Mouse (Mus musculus): ENCODE measurements at regions not wholly inside any gene's neighbourhood (a gene's known extent, or its start where the extent isn't known, plus 50 kb on each side); places are given as distances from the start of the nearest gene placed in this dataset.

DNA sequence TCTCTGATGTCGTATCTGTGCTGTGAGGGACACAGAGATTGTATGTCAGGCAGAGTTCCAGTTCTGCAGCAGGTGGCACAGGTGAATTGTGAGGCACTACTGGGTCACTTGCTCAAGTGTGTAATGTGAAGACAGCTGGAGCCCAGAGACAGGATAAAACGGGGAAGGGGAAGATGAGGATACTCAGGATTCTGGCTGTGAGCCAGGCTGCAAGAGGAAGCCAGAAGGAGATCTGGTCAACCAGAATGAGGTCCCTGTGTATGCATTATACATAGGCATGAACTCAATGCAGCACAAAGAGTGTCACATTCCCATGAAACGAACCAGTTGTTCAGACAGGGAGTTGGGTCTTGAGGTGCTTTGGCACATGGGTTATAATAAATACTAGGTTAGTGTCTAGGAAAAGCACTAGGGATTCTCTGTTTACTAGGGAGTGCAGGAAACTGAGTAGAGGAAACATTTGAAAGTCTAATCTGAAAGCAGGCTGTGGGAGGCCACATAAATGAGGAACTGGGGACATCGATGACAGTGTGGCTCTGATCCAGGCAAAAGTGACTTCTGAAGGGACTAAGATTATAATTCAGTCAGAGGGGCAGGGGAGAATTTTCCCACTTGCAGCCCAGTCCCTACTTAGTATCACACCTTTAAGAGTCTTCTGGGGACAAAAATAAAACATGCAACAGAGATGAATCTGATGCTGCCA is 109.9 kb upstream of the Rxfp2 start:
- no peak for DNase-seq (ENCODE audit: low spot score)

- peak; percentile 47 for DNase-seq (ENCODE audit: low spot score)
Observed at GRCm38 (mm10) chr5:149909108-149909739, 109.3 kb upstream of the Rxfp2 start.

DNA sequence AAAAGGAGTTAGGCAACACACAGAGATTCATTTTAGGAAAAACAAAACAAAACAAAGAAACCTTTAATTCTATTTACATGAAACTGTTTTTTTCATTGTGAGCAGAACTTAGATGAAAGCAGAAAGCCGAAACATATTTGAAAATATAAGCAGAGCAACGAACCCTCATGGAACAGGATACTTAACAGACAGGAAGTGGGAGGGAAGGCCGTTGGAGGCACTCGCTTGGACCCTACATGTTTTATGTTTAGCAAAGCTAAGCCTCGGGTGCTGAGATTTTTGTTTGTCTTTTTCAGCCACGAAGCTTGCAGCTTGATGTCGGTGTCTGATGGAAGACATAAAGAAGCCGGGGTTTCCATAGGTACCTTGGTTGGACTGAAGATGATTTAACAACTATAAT is 108.5 kb upstream of the Rxfp2 start:
- no peak for DNase-seq (ENCODE audit: low spot score)

DNA sequence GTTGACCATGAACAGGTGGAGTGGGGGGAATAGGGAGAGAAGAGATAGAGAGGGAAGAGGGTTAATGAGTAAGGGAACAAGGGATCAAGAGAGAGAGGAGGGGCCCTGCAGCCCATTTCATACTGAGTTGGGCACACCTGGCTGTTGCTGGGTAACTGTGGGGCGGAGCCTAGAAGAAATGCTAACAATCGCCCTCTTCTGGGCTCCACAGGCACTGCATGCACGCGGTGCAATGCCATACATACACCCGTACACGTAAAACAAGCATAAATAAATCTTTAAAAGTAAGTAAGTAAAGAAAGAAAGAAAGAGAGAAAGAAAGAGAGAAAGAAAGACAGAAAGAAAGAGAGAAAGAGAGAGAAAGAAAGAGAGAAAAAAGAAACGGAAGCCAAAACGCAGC is 106.5 kb upstream of the Rxfp2 start:
- DNase-seq (ENCODE audit: low spot score): no peak

- no peak for DNase-seq (ENCODE audit: low spot score)
Observed at GRCm38 (mm10) chr5:149915761-149916160, 102.7 kb upstream of the Rxfp2 start.

GRCm38 (mm10) chr5:149917374-149917773 is 101.1 kb upstream of the Rxfp2 start:
- peak; percentile 60 for DNase-seq (ENCODE audit: low spot score)

DNA sequence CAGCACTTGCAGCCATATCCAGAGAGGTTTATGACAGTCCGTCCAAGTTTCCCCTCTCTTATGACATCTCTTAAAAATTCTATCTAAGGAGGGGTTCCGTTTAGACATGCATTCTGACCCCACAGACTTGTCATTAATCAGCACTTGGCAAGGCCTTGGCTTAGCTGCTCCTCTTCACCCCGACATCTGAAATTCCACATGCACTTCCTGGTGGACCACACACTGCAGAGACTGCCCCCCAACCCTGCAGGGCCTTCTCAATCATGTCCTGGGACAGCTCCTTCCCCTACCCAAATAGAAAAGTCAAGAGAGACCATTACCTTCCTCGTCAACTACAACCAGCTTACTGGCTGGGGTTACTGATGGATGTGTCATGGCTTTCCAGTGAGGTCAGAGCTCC is 99.4 kb upstream of the Rxfp2 start:
- DNase-seq (ENCODE audit: low spot score): no peak

DNA sequence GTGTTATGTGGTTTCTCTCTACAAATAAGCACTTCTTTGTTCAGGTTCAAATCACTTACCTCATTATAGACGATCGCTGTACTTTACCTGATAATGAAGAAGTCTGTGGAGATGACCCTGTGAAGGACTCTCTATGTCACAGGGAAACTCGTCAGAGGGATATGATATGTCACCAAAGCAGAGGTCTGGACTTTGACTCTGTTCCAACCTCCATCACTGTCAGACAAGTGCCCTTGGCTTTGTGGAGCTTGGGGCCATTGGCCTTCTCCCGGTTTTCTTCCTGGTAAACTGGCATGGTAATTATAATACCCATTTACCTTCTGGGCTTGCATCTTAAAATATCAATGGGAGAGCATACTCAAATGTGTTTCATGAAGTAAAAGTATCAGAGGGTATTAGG is 98.1 kb upstream of the Rxfp2 start:
- DNase-seq (ENCODE audit: low spot score): no peak

- DNase-seq (ENCODE audit: low spot score): no peak
Observed at GRCm38 (mm10) chr5:149924501-149924900, 94.0 kb upstream of the Rxfp2 start.

- no peak for DNase-seq (ENCODE audit: low spot score)
Observed at GRCm38 (mm10) chr5:149926786-149927185, 91.7 kb upstream of the Rxfp2 start.

DNA sequence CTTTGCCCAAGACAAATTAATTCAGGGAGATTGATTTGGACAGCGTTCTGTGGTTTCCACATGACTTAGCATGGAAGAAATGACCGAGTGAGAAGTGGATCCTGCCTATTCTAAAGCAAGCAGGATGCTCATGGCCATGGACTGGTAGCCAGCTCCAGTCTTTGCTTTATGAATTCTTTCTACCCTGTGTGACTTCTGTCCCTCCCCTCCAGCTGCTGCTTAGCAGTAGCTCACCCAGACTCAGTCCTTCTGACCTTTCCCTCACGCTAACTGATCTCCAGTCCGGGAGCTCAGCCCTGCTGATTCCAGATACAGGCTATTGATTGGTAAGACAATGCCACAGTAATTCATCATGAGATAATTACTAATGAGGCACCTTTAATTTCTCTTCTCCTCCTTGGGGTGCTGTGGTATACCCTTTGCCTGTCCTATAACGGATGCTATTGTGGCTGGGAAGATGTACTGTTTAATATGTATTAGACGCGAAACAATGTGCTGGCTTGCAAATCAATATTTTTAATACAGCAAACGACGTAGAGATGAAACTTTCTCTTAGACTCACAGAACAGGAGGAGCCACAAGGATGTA is 86.8 kb upstream of the Rxfp2 start:
- peak; percentile 39 for DNase-seq (ENCODE audit: low spot score)

DNA sequence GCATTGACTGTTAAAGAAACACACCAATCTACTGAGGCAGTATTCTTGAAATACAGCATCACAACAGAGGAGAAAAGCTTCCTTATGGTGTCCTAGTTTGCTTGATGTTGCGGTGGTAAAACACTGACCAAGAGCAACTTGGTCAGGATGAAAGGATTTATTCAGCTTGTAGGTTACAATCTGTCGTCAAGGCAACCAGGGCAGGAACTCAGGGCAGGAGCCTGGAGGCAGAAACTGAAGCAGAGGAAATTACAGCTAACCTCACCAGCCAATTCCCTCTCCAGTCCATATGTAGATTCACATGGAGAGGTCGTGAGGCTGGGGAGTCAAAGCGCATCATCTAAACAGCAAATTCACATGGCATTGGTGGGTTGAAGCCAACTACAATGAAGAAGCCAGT is 86.3 kb upstream of the Rxfp2 start:
- DNase-seq (ENCODE audit: low spot score): peak; percentile 61

DNA sequence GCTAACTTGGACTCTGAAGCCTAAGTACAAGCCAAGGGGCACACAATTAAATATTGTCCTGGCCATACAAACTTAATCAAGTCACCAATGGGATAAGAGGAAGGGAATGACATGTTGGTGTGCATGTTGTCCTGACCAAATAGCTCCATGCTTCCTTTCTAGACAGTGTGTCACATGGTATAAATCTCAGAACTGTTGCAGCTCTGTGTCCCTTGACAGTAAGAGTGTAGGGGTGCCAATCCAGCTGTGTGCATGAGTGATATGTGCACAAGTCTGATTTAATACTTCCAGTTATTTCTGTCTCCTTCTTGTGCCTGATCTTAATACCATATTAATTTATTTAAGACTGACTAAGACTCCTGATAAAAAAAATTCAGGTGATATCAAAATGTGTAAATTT is 72.8 kb upstream of the Rxfp2 start:
- DNase-seq (ENCODE audit: low spot score): no peak

DNA sequence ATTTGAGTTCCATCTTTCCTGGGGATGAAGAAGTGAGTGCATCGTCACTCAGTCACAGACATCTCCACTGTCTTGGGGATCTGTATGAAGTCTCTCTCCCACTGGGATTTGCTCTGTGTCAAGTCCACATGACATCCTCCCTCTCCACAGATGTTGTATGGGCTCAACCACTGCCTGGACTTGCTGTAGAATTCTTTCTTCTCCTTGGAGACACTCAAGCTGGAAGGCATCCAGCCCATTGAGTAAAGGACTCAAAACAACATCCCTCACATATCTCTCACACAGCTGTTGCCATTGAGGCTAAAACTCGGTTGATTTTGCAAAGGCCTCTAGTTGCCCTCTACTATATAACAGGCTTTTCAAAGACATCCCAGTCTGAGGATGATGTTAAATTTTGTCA is 71.0 kb upstream of the Rxfp2 start:
- no peak for DNase-seq (ENCODE audit: low spot score)

DNA sequence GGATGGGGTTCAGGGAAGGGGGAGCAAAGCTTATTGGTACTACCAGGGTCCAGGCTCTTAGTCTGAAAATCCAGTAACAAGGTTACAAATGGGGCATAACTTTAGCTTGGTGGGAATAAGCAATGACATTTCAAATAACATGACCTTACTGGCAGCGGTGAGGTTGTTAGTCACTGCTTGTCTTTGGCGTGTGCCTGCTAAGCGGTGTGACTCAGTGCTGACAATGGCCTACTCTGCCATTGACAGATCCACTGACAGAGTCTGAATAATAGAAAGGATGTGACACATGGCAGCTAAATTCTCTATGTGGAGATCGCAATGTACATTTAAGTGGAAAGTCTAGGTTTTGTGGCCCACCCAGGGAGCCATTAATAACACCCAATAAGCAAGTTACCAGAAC is 61.5 kb upstream of the Rxfp2 start:
- no peak for DNase-seq (ENCODE audit: low spot score)

- no peak for DNase-seq (ENCODE audit: low spot score)
Observed at GRCm38 (mm10) chr5:149961178-149961577, 57.3 kb upstream of the Rxfp2 start.

GRCm38 (mm10) chr5:149964748-149965147 is 53.7 kb upstream of the Rxfp2 start:
- peak; percentile 7 for DNase-seq (ENCODE audit: low spot score)
